In genomic region chr2:170406438-170406837, GRCm38 (mm10) we compare ENCODE assay signal across 10 mouse cellular contexts. TPM values are rescaled to one million over a fixed set of nuclear protein-coding genes. Genes with fewer than 3 reads are reported as not detected.
DNase-seq lines count a peak whose midpoint lies in the region; ATAC-seq and TF ChIP-seq lines count a peak whose summit lies in the region.
"Had no signal": no experiment of that assay in that cellular context is flagged by ENCODE, and none has a peak within 500 bp of the region (broad histone marks: within the 10 kb centered on the region; RNA-seq: fewer than 3 reads in every experiment).

No protein-coding gene starts in this region.

- H3K27me3 ChIP-seq in hindbrain, postnatal 0 days (ENCODE audit: insufficient read depth, low read length) = no peaks in the 10 kb centered on the region
- H3K27me3 ChIP-seq in midbrain, embryonic 14.5 days (ENCODE audit: control insufficient read depth, insufficient read depth, low read length) = 0 out of 2 replicates have a peak, but pooled peaks cover 8% of the 10 kb centered on the region
- peaks cover 35% of the 10 kb centered on the region for H3K27me3 ChIP-seq in kidney, embryonic 15.5 days

- H3K27ac ChIP-seq in hindbrain, postnatal 0 days = peak overlapping the region; percentile 57
- H3K27ac ChIP-seq in midbrain, embryonic 14.5 days (replicated peaks; ENCODE audit: low read depth, low read length) = peak overlapping the region; percentile 65
- no peak overlapping the region for H3K27ac ChIP-seq in kidney, embryonic 15.5 days

- peaks cover 21% of the 10 kb centered on the region for H3K4me1 ChIP-seq in hindbrain, postnatal 0 days (ENCODE audit: insufficient read depth, low read length)
- peaks cover 21% of the 10 kb centered on the region for H3K4me1 ChIP-seq in midbrain, embryonic 14.5 days (ENCODE audit: control insufficient read depth, insufficient read depth, low read length)
- H3K4me1 ChIP-seq in kidney, embryonic 15.5 days = peaks cover 18% of the 10 kb centered on the region

- TF ChIP-seq CTCF in hindbrain, postnatal 0 days (IDR thresholded peaks at IDR 0.05; ENCODE audit: low read depth) = no peak

- peak overlapping the region; percentile 19; the same call in 1 of the 2 replicates for H3K9ac ChIP-seq in hindbrain, postnatal 0 days (replicated peaks; ENCODE audit: low read length)
- no peak overlapping the region for H3K9ac ChIP-seq in midbrain, embryonic 14.5 days (replicated peaks; ENCODE audit: low read length)
- no peak overlapping the region for H3K9ac ChIP-seq in kidney, embryonic 15.5 days

- peak overlapping the region; percentile 53 for H3K4me2 ChIP-seq in hindbrain, postnatal 0 days (ENCODE audit: low read depth, low read length)
- peak overlapping the region; percentile 20 for H3K4me2 ChIP-seq in midbrain, embryonic 14.5 days (ENCODE audit: low read length)
- no peak overlapping the region for H3K4me2 ChIP-seq in kidney, embryonic 15.5 days

- peak overlapping the region; percentile 9; the same call in 1 of the 2 replicates for H3K4me3 ChIP-seq in hindbrain, postnatal 0 days (ENCODE audit: low read length)
- no peak overlapping the region for H3K4me3 ChIP-seq in midbrain, embryonic 14.5 days (replicated peaks; ENCODE audit: low read depth, low read length)
- no peak overlapping the region for H3K4me3 ChIP-seq in kidney, embryonic 15.5 days (replicated peaks)
- H3K4me3 ChIP-seq: erythroblast, embryonic 14.5 days had no signal

- peak; percentile 68; the same call in 1 of the 2 replicates for ATAC-seq in hindbrain, postnatal 0 days
- peak; percentile 32; the same call in 1 of the 2 replicates for ATAC-seq in midbrain, embryonic 14.5 days (ENCODE audit: low FRiP score, low TSS enrichment)
- ATAC-seq in kidney, embryonic 15.5 days (replicated peaks; ENCODE audit: low FRiP score) = no peak

- WGBS in hindbrain, postnatal 0 days = 25% methylated on average over 14 of the region's 14 CpGs
- WGBS in midbrain, embryonic 14.5 days = 30% methylated on average over 14 of the region's 14 CpGs
- 78% methylated on average over 14 of the region's 14 CpGs for WGBS in kidney, embryonic 15.5 days

- peak; percentile 92 for DNase-seq in brain, adult 2 months (ENCODE audit: low read depth, low spot score)
- peak; percentile 4 for DNase-seq in cerebellum, adult 8-10 months
- DNase-seq in hindbrain, postnatal 0 days (ENCODE audit: low spot score) = peak; percentile 61
- peak; percentile 43 for DNase-seq in midbrain, embryonic 14.5 days
- DNase-seq in spleen, postnatal 14 days (ENCODE audit: low spot score in 2 of 2) = no peak
- no peak for DNase-seq in spleen, postnatal 10 days (ENCODE audit: low spot score in 2 of 2)
- DNase-seq: heart, postnatal 10 days; lung, adult 2 months had no signal

- no peaks in the 10 kb centered on the region for H3K9me3 ChIP-seq in hindbrain, postnatal 0 days (ENCODE audit: low read length)
- H3K9me3 ChIP-seq in midbrain, embryonic 14.5 days (ENCODE audit: control insufficient read depth, low read length) = no peaks in the 10 kb centered on the region
- no peaks in the 10 kb centered on the region for H3K9me3 ChIP-seq in kidney, embryonic 15.5 days (replicated peaks)

- H3K36me3 ChIP-seq in hindbrain, postnatal 0 days (ENCODE audit: insufficient read depth, low read length) = no peaks in the 10 kb centered on the region
- no peaks in the 10 kb centered on the region for H3K36me3 ChIP-seq in midbrain, embryonic 14.5 days (ENCODE audit: control insufficient read depth, insufficient read depth, low read length)
- no peaks in the 10 kb centered on the region for H3K36me3 ChIP-seq in kidney, embryonic 15.5 days

RNA-seq across cellular contexts. Expression of gene Bcas1, which starts 21.2 kb away (rescaled TPM):
- 22.6 and 40.6 TPM in 2 replicates for total RNA-seq in hindbrain, postnatal 0 days (2014; rRNA removed)
- polyA plus RNA-seq in hindbrain, postnatal 0 days (2015; fragmentation: Nextera tagmentation; extraction: Ambion mirVana) = 34.6 and 41.3 TPM in 2 replicates
- 7.2 and 13.0 TPM in 2 replicates for polyA plus RNA-seq in midbrain, embryonic 14.5 days (2014; fragmentation: Nextera tagmentation; extraction: Ambion mirVana)
- 0.58 and 1.7 TPM in 2 replicates for polyA plus RNA-seq in kidney, embryonic 15.5 days (2015; fragmentation: Nextera tagmentation; extraction: Ambion mirVana)

Comparison
In these comparisons a context has a peak if more than half of its experiments do, and no peak if none do; other contexts are left out.
1. DNase-seq: peak in brain, adult 2 months (single experiment), cerebellum, adult 8-10 months (single experiment), hindbrain, postnatal 0 days (single experiment) and midbrain, embryonic 14.5 days (single experiment); none in spleen, postnatal 14 days (0 of 2) and spleen, postnatal 10 days (0 of 2).